Mouse (Mus musculus) layer of hippocampus, adult 8-10 months (tissue): ENCODE measurements around the gene Svop. TPM values are rescaled to one million over a fixed set of nuclear protein-coding genes. Genes with fewer than 3 reads are reported as not detected.

ENCODE experiments used
- DNase-seq, 2 experiments: peaks; one replicate each; pipeline ENCODE4 v3.0.0; 2022; ENCODE audit warnings: low spot score in 2 of 2
- total RNA-seq, 4 experiments: library from RNA; stranded (reverse); gene quantifications; 2 replicates each; pipeline ENCODE4 v1.2.4; 2022

The Svop gene
- total RNA-seq, 4 experiments from 2014 or later: 146 to 171 (median 153) TPM

GRCm38 (mm10) chr5:113999382-113999781 is 92.0 kb downstream of the Svop start:
- DNase-seq: no peak

- DNase-seq: no peak
These were observed 94.9 kb downstream of the Svop start for GRCm38 (mm10) chr5:113996458-113996857.

GRCm38 (mm10) chr5:113993487-113994465 is 97.6 kb downstream of the Svop start, which contains the start of gene Ssh1:
Gene Ssh1 (minus strand): TSS chr5:113993894.
- DNase-seq: peak; percentile 40 to 85

GRCm38 (mm10) chr5:113993031-113993486 is 98.3 kb downstream of the Svop start:
- peak; percentile 28 to 47 for DNase-seq

- DNase-seq: no peak
These were observed 99.0 kb downstream of the Svop start for GRCm38 (mm10) chr5:113992339-113992831.

GRCm38 (mm10) chr5:113991141-113991540 is 100.2 kb downstream of the Svop start:
- DNase-seq: no peak

- no peak for DNase-seq
These were observed 100.8 kb downstream of the Svop start for GRCm38 (mm10) chr5:113990593-113990992.

- no peak for DNase-seq
These were observed 101.8 kb downstream of the Svop start for GRCm38 (mm10) chr5:113989437-113990024.

- DNase-seq: peak in 1 of 2 experiments; percentile 25
These were observed 105.0 kb downstream of the Svop start for GRCm38 (mm10) chr5:113986182-113986961.

GRCm38 (mm10) chr5:113985737-113986136 is 105.6 kb downstream of the Svop start:
- DNase-seq: no peak

- no peak for DNase-seq
These were observed 107.2 kb downstream of the Svop start for GRCm38 (mm10) chr5:113984025-113984740.

GRCm38 (mm10) chr5:113983541-113983940 is 107.8 kb downstream of the Svop start:
- no peak for DNase-seq

- no peak for DNase-seq
These were observed 109.5 kb downstream of the Svop start for GRCm38 (mm10) chr5:113981843-113982242.

- DNase-seq: no peak
These were observed 110.2 kb downstream of the Svop start for GRCm38 (mm10) chr5:113981171-113981570.

GRCm38 (mm10) chr5:113980511-113980910 is 110.9 kb downstream of the Svop start:
- DNase-seq: no peak

GRCm38 (mm10) chr5:113977309-113977708 is 114.1 kb downstream of the Svop start:
- no peak for DNase-seq
